Mouse (Mus musculus) frontal cortex, adult 2 months (tissue): ENCODE results near the gene Rtbdn. TPM values are rescaled to one million over a fixed set of nuclear protein-coding genes. Genes with fewer than 3 reads are reported as not detected.

Source experiments
- DNase-seq, 2 experiments: peaks; one replicate each; pipeline ENCODE4 v3.0.0; 2022; ENCODE audit warnings: low spot score in 1 of 2; ENCODE audit errors: extremely low spot score in 1 of 2
- polyA plus RNA-seq: library from polyadenylated mRNA; depleted of rRNA; stranded (reverse); fragments of >200 nt; gene quantifications from 2 replicates; pipeline ENCODE4 v1.2.3, GENCODE M21; 2012

Rtbdn gene
- polyA plus RNA-seq, 1 experiment, result 7.9 TPM

DNA sequence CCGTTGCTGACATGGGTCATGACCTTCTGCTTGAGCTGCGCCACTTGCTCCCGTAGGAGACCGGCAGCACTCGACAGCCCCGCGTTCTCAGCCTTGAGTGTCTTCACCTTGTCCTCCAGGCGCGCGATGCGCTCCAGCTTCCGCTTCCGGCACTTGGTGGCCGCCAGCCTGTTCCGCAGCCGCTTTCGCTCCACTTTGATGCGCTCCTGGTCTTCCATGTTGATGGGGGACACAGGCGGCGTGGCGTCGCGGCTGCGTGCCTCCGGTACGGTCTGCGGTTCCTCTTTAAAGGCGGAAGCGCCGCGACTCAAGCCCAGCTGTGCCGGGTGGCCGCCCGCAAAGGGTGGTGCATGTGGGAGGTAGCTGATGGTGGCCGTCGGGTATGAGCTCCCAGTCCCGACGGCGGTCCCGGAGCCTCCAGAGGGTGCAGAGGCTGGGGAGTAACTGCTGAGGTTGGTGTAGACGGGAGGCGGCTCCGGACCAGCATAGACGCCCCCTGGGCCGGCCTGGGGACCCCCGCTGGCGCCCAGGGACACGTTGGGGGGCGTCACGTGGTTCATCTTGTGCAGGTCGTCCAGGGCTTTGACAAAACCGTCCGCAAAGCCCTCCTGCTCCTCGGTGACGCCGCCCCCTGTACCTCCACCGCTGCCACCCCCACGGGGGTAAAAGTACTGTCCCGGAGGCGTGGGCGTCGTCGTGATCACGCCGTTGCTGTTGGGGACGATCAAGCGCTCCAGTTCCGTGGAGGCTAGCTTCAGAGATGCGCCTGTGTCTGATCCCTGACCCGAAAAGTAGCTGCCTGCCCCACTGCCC, 30.9 kb downstream of the Rtbdn start:
- peak in 1 of 2 experiments; percentile 70 for DNase-seq

DNA sequence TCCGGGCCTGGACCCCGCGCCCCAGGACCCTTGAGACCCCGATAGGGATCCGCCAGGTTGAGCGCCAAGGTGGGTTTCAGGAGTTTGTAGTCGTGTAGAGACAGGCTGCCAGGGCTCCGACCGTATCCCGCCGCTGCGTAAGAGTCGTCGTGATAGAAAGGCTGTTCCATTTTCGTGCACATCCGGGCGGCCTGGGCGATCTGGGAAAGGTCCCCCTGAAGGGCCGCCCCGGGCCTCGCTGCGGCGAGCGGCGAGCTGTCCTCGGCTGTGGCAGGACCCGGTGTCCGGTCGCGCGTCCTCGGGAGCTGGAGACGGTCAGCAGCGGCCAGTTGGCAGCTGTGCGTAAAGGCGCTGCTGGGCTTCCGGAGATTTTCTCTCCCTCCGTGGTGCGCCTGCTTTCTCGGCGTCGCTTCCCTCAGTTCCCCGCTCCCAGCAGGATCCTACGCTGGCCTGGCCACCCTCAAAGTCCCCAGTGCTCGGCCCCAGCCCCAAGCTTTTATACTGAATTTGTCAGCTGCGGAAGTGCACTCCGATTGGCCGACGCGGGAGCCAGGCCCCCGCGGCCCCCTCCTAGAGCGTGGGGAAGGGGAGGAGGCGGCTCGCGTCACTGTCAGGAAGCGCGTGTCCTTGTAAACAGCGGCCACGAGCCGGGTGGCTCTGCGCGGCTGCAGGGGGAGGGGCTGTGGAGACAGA, 31.6 kb downstream of the Rtbdn start, which contains the start of gene Junb:
Gene Junb (minus strand): TSS at position 471 of the 693 bp plus-strand sequence.
- peak; percentile 91 to 96 for DNase-seq

DNA sequence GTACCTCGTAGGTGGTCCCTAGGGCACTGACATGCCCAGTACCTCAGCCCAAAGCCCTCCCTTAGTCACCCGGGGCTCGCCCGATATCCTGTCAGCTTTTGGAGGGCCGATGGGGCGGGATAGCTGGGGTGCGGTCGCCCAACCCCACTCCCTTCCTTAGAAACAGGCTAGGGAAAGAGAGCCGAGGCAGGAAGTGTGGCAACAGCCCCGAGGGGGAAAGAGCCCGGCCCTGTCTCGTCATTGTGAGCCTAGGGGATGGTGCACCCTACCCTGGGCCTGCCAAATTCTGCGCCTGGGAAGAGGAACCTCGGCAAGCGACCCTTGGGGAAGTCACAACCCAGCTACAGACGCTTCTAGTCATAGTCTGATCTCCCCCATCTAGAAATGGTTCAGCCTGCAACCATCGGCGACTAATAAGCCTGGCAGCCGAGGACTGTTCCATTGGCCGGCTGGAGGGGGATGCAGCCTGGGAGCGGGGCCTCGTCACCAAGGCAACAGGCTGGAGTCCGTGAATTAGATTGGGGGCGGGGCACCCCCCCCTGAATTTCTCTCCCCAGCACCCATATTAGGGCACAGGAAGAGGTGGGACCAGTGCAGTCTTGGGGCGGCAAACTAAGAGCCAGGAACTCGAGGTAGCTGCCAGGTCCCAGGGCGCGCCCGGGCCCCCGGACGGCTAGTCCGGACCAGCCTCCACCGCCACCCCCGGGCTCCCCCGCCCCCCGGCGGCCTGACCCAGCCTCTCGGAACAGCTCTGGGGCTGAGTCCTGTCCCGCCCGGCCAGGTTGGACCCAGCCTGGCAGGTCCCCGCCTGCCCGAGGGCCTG, 33.0 kb downstream of the Rtbdn start:
- peak; percentile 86 to 95 for DNase-seq

DNA sequence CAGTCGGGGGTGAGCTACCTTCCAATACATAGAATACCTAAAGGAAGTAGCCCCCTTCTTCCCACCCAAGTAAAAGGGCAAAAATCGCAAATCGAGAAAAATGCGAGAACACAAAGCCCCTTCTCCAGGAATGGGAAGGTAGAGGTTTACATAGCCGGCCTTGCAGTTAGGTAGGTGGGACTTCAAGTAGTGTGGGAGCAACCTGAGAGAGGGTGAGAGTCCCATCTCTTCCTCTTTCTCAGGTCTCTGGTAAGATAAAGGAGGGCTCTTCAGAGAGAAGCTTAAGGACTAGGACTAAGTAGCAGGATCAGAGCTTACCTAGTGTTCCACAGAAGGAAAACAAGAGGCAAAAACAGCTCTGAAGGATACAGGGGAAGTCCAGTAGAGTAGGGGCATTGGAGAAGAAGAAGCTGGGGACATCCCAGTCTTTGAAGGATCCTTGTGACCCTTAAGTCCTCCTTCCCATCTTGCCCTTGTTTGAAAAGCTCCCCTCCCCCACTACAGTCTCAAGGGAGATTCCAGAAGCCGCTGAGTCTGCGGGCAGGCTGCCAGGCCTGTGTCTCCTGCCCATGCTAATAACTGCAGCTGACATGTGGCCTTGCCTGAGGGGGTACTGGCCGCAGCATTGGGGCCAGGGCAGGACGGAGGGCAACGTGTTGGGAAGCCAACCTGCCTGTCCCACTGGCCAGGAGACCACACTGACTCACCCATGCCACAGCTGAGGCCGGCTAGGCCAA, 34.0 kb downstream of the Rtbdn start:
- peak in 1 of 2 experiments; percentile 63 for DNase-seq

DNA sequence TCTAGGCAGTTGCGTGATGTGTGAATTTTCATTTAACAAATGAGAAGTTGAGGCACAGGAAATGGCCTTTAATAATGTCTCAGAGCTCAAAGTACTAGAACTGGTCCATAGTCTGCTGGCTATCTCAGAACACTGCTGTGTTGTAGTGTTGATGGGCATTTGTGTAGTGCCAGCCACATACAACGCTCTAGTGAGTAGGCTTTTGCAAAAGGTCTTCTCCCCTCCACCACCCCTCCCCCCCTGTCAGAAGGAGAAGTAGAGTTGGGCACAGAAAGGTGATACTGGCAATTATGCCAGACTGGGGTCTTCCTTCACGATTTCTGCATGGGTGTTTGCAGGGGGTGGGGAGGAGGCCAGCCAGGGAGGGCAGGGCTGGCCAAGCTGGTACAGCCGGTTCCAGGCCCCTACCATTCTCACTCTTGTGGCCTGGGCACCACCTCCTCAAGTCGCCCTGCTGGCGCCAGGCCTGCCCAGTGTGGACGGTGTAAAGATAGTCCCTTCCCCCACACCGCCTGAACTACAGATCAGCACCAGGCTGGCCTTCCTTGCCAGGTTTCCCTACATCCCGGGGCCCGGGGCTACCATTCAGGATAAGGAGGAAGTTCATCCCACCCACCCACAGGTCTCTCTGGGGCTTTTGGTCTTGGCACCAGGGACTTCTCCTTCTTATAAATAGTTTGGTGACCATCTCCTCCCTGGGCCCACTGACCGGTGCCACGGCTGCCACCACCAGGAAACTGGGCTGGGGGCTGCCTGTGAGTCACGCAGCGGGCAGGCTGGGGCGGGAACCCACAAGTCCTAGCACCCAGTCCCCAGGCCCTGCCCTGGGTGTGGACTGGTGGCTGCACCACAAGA, 35.1 kb downstream of the Rtbdn start:
- no peak for DNase-seq

DNA sequence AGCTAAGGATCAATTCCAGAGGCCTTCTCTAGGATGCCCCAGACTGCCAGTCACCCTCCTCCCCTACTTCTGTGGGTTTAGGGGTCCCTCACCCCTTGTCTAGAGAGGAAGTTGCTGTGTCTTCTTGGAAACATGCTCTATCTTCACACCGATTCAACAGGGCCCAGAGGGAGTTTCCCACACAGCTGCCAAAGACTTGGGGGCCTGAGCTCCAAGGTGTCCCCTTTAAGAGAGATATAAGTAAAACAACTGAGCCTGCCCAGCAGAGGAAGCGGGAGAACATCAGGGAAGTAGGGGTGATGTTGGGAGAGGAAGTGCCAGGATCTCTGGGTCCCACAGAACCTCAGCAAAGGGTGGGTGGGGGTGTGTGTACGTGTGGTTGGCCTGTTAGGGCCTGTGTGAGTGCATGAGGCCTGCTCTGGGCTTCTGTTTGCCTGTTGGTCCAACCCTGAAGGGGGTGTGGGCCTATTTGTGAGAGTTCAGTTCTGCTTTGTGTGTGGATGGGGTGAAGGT, 35.8 kb downstream of the Rtbdn start:
- no peak for DNase-seq

DNA sequence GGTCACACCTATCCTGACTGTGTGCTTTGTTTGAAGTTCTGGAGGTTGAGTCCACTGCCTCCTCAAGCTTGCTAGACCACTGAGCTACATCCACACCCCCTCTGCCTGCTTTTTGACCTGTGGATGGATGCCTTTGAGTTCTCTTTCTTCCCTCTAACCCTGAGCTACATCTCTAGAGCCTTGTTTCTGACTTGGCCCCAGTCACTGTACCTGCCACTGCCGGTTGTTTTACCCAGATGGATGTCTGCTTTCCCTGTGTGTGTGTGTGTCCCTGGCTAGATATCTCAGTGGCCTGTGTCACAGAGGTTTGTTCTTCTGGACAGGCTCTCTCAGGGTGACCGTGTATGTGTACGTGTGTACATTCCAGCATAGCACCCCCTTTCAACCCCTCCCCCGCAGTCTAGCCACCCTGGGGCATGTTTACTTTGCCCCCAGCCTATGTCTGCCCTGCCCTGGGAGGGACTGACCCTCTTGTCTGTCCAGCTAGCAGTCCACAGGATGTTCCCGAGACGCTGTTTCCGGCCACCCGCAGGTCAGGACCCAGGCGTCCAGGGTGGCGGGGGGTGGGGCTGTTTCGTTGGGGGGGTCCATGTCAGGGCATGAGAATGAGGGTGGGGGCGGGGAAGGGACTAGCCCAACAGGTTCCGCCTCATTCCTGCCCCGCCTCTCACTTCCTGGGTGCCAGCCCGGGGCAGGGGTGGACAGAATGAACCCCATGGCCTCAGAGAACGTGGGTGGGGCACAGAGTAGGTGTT, 37.7 kb downstream of the Rtbdn start:
- DNase-seq, result no peak

DNA sequence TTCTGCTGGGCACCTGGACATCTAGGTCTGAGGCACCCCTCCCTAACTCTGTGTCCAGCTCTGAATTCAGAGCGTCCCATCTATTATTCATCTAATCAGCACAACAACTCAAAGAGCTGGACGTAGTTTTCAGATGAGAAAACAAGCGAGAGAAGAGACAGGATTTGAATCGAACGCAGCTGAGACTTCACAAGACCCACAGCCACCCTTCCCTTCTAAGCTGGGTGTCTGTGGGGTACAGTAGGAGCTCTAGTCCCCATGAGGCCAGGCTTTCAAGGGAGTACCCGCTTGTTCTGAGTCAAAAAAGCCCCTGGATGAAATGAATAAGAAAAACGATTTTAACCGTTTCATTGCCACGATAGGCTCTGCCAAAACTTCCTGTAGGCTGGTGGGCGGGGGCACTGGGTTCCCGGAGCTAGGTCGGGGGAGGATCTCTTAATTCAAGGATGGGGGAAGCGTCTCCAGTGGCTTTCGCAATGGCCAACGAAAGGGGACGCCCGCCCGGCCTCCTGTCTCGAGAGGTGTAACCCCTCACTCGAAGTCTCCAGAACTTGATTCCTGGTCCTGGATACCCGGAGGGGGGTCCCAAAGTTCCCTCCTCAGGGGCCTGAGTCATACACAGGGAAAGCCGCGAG, 38.4 kb downstream of the Rtbdn start:
- peak in 1 of 2 experiments; percentile 55 for DNase-seq

DNA sequence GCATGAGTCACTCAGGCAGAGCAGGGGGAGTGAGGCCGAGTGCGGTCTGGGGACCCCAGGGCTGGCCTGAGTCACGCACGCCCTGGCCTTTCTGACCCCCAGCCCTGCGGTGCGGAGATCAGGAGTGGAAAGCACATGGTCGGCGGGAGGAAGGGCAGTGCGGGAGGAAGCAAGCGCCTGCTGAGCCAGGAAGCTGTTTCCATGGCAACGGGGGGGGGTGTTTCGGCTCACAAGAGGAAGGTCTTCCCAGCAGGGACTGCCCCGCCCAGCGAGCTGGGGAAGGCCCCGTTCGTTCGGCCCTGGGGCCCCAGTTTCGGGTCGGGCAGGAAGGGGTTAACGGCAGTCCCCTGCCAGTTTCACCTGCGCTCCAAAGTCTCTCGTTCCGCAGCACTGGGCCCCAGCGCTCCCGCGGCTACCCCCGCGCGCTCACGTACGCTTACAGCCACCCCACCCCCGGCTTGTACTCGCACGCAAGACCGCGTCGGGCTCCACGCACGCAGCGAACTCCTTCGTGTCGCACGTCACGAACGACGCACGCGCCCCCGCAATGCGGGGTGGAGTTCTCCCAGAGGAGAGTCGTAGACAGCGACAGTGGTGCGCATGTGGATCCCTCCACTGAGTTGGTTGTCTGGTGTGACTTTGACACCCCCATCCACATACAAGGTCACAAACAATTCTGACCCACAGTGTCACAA, 39.0 kb downstream of the Rtbdn start:
- DNase-seq, result peak; percentile 92 to 96

DNA sequence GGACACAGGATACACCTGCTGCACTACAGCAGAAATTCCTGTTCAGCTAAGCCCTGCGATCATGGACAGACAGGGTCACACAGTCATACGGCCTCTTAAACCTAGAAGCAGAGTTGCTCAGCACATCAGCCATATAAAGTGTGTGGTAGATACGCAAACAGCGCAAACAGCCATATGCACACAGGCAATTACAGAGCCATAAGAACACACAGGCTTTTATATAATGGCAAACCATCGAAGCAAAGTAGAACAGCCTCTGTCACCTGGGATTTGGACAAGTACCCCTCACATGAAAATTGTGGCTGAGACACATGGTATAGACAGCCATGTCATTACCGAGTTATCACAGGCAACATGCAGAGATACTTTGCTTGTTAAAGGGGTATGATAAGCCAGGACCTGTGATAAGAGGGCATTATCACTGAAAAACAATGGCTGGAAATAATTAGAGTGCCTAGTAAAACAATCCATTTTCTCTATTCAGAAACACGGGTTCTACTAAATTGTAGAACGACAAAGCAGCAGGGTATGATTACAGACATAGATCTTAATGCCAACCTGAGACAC, 39.7 kb downstream of the Rtbdn start:
- DNase-seq, result no peak

DNA sequence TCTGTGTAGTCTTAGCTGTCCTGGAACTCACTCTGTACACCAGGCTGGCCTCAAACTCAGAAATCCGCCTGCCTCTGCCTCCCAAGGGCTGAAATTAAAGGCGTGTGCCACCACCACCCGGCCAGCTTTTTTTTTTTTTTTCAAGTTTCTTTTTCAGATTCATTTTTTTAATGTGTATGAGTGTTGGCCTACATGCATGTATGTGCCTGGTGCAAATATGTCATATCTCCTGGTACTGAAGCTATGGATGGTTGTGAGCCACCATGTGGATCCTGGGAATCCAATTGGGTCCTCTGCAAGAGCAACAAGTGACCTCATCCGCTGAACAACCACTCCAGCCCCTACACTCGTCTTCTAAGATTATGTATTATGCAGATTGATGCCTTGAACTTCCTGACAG, 40.6 kb downstream of the Rtbdn start:
- DNase-seq, result no peak

DNA sequence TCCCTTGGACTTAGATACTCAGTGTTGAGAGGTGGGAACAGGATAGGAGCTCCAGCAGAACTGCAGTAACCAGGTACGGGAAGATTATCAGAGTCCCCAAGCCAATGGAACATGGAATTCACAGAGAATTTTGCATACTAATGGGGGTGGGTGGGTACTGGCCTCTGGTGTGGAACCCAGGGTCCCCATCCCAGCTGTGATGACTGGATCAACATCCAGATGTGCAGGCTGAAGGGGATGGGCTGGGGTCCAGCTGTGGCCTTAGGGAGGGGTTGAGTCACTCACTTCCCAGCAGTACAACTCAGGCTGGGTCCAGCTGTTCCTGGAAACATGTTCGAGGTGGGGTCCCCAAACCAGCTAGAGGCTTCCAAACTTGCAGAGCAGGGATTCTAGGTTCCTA, 41.1 kb downstream of the Rtbdn start:
- no peak for DNase-seq

DNA sequence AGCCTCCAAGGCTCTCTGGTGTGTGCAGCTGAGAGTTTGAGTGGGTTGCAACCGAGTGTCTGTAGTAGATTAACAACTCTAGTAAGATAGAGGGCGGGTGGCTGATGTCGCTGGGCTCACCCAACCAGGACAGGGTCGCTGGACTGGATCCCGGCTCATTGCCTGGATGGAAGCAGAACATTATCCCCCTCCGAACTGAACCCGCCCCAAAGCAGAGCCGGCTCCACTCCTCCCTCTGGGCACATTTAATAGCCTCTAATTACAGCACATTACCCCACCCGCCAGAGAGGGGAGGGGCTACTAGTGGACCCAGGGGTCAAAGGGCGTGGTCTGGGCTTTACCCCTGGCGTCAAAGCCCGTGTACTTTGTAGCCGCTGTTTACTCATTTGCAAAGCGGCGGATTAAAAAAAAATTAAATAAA, 42.5 kb downstream of the Rtbdn start:
- no peak for DNase-seq

DNA sequence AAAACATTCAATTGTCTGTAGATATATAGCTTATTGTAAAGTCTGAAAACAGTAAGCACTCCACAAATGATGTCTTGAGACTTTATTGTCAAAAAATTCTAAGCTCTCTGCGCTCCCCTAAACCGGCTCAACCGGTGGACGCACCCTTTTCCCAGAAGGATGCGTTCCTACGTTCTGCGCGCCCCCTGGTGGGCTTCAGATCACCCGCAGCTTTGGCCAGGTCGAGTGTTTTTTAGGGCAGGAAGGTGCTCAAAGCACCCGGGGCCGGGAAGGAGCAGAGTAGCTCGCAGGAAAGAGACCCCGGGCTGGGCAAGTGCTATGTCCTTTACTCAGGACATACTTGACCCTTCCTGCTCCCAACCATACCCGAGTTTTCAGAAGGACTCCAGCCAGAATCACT, 43.0 kb downstream of the Rtbdn start:
- peak; percentile 77 to 94 for DNase-seq

DNA sequence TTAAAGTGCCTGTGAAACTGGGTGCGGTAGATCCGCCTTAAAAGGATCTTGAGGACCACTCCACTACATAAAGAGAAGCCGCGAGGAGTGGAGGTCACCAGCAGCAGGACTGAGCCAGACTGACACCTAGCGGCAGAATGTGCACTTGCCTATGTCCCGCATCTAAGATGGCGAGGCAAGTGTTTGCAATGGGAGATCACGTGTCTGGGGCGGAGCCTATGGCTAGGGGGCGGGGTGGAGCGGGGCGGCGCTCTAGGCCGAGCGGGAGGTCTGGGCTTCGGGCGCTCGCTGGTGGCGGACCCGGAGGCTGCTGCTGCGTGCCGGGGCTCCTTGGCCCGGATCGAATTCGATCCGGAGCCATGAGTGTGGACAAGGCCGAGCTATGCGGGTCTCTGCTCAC, 43.6 kb downstream of the Rtbdn start, which contains the start of gene Hook2:
Gene Hook2 (plus strand): TSS at position 255 of the 400 bp plus-strand sequence.
- DNase-seq, result peak; percentile 95 to 98

DNA sequence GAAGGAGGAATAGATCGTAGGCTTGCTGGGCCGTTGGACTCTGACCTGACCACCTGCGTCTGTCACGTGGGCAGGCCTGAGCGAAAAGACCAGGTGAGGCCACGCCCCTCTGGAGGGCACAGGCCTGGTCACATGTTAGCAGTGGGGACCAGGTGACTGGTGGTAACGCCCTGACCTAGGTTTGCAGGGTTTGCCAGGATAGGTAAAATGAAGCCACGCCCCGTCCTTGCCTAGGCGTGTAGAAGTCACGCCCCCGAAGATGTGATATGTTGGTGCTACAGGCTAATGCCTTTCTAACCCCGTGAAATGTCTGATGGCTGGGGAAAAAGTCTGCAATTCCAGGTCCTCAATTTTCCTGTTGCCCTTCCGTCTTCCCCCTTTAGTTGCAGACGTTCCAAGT, 44.0 kb downstream of the Rtbdn start:
- no peak for DNase-seq

DNA sequence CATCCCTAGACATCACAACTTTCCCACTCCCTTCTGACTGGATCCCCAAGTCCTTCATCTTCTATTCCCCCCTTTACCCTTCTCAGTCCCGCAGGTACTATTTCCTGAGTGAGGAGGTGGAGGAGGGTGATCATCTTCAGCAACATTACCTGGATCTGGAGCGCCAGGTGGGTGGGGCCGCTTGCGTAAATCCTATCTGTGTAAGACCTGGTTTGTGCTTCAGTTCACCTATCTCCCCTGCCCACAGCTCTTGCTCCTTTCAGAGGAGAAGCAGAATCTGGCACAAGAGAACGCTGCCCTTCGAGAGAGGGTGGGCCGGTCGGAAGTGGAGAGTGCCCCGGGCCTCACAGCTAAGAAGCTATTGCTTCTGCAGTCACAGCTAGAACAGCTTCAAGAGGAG, 47.6 kb downstream of the Rtbdn start:
- DNase-seq, result no peak
